Mouse (Mus musculus): ENCODE measurements at regions not wholly inside any gene's neighbourhood (a gene's known extent, or its start where the extent isn't known, plus 50 kb on each side); places are given as distances from the start of the nearest gene placed in this dataset.
"Not testable (repeated sequence)": the region's sequence is repeated elsewhere in the genome, so short reads cannot be mapped to it uniquely, and the experiment has no call there.

DNA sequence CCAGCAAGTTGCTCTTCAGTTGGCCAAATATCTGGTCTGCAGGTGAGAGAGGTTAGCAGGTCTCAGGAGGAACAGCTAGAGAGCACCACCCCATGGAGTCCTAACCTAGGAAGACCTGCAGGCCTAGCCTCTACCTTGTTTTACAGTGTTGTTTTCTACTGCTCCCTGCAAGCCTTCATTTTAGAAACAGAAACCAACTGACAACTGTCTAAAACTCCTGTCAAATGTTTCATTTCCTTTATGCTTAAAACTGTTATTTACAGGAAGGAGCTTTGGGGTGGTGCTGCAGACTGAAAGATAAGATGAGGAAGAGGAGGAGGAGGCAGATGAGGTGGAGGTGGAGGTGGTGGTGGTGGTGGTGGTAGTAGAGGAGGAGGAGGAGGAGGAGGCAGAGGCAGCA is 96.6 kb upstream of the Selenop start:
- DNase-seq = no peak

DNA sequence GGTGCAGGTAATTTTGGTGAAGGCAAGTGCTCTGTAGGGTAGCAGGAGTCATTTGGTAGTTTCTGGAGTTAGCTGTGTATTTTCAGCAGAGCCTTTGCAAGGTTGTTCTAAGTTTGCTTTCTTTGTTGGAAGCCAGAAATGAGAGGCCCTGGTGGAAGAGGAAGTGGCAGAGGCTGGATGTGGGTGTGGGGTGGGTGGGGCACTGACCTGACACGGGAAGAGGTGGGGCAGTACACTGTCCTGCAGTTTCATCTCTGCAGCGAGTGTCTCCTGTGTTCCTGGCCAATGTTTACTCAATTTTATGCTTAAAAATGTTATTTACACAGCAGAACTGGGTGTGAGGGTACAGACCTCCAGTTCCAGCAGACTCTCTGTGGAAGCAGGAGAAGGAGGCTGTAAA is 94.3 kb upstream of the Selenop start:
- no peak for DNase-seq

DNA sequence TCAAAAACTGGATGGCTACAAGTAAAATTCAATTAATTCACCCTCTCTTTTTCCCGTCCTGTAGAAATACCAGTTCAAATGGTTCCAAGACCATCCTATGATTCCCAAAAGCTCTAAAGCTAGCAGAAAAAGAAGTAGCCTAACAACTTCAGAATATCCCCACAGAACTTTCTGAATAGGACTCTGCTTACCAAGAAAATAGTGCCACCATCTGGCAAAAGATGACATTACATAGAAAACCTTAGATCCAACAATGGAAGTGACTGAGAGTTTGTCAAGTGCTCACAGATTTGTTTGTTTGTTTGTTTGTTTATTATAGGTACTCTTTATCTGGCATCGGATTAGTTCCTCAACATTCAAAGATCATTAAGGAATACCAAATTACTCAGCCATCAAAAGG is 93.5 kb upstream of the Selenop start:
- no peak for DNase-seq

DNA sequence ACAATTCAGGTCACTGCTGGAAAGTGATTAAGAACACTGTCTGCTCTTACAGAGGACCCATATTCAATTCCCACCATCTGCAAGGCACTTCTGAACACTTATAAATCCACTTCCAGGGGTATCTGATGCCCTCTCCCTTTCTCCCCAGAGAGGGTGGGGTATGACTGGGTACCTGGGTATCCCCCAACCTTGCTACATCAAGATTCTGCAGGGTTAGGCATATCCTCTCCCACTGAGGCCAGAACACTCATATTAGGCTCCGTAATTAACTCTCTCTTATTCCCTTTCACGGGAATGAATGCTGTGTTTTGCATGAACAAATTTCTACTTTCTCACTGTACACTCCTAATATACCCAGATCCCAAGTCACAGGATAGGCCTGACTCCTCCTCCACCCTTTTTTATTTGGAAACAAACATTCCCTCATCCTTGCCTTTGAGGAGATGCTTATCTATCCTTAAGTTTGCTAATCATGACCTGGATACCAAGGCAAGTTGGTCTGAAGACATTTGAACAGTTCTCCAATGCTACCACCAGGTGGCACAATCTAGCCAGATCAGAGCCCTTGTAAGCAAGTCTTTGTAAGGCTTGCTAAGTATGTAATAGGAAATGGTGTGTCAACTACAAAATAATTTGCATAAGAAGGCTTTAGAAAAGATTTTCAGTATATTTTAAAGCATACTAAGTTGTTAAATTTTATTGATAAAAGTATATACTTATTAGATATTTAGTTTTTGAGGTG is 66.3 kb upstream of the Selenop start:
- DNase-seq = peak; percentile 34

DNA sequence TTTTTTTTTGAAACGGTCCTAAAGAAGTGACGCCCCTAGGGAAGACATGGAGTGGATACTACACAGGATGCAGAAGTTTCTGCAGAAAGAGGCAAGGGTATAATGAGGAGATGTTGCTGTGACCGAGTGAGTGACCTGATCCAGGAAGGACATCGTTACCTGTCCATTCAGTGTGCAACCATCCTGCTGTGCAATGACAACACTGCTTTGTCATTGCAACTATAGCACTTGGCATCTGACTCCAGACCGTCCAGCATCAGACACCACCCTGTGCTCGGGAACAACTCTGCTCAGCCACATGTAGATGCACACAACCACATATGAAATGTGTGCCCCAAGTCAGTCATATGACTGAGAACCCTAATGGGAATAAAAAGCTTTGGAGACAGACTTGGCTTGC is 62.8 kb upstream of the Selenop start:
- no peak for DNase-seq

DNA sequence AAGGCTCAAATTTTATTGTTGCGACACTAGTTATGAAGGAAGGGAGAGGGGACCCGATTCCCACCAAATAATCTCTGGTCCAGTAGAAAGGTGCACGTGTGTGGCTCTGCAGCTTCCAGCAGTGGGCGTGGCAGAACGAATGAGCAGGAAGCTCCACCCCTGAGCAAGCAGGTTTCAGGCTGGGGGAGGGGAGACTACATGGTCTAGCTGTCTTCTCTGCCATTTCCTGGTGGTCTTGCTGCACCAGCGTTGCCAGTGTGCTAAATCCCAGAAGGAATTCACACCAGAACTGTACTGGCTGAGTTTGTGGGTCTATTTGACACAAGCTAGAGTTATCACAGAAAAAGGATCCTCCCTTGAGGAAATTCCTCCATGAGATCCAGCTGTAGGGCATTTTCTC is 62.3 kb upstream of the Selenop start:
- not testable (repeated sequence) for DNase-seq

DNA sequence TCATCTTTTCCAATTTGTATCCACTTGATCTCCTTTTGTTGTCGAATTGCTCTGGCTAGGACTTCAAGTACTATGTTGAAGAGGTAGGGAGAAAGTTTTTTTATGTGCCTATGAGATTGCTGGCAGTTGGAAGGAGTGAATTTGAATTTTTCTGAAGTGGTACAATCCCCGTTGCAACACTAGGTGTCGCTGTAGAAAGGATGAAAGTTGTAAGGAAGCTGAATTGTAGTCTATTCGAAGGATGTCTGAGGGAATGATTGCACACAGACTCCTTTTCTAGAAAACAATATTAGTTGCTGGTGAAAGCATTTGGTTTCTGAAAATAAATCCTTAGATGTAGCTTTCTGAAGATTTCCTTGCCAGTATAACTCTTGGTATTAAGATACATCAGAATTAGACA is 54.6 kb upstream of the Selenop start:
- DNase-seq = peak; percentile 30

DNA sequence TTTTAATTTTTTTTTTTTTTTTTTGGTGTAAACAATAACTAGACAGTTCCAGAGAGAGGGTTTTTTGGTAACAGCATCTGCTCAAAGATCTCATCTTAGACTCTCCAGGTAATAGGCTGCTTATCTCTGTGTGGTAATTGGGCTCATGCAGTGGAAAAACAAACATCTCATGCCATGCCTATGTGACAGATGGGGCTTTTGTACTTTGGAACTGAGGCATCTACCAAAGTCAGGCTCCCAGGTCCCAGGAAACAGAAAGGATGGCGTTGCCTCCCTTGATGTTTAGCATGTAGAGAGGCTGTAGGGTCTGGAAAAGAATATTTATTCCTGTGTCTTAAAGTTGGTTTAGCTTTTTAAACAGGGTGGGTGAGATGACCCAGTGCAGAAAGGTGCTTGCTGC is 53.1 kb upstream of the Selenop start:
- no peak for DNase-seq
